Comparison of ENCODE assay signal across 34 mouse cellular contexts in the genomic region with DNA sequence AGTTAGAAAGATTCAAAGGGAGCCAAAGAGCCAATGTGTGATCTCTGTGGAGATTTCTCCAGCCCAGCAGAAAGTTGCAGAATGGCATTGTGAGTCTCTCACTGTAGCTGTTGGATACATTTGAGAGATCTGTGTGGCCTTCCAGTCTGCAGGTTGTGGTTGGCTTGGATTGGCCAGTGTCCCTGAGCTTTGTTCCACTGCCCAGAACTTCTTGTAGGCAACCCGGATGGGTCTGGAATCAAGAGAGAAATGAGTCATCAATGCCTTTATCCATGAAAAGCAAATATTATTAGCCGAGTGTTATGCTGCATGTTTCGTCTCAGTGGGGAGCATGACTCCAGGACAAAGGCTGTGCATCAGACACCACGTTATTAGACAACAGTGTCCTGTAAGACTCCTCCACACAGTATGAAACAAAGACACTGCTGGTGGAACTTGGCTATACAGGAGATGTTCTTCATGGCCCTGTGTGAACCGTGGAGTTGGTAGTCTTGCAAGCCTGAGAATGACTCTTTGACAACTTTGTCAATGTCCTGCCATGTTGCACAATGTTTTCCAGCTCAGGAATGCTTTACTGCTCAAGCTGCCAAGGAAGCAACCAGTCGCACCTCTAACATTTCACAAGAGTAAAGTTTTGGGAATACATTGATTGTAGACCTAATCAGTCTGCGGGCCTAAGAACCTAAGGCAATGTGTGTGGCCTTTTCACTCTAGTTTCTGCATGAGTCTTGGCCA.
DNase-seq lines count a peak whose midpoint lies in the region; ATAC-seq lines count a peak whose summit lies in the region.
"Had no signal": no experiment of that assay in that cellular context is flagged by ENCODE, and none has a peak within 500 bp of the region (broad histone marks: within the 10 kb centered on the region; RNA-seq: fewer than 3 reads in every experiment).

No protein-coding gene starts in this region.

- ATAC-seq in forebrain, embryonic 14.5 days, result no peak
- ATAC-seq: activated CD4-positive, CD25-positive, alpha-beta regulatory T cell, adult 4 months; forebrain, embryonic 15.5 days; inflammation-experienced regulatory T-cells, adult 6 months; midbrain, embryonic 16.5 days had no signal

- H3K27ac ChIP-seq in heart, embryonic 10.5 days, result no peak overlapping the region
- no peak overlapping the region for H3K27ac ChIP-seq in forebrain, embryonic 14.5 days (ENCODE audit: low read depth, low read length)
- H3K27ac ChIP-seq: embryonic facial prominence, embryonic 12.5 days; forebrain, embryonic 15.5 days; heart, adult 2 months; hindbrain, embryonic 10.5 days; hindbrain, embryonic 15.5 days; left cerebral cortex, adult 2 months; limb, embryonic 15.5 days; liver, embryonic 14.5 days; midbrain, embryonic 10.5 days; stomach, postnatal 0 days had no signal

- no peaks in the 10 kb centered on the region for H3K27me3 ChIP-seq in heart, embryonic 10.5 days (ENCODE audit: insufficient read depth, poor library complexity, severe bottlenecking)
- no peaks in the 10 kb centered on the region for H3K27me3 ChIP-seq in forebrain, embryonic 14.5 days (replicated peaks; ENCODE audit: control insufficient read depth, insufficient read depth, low read length)
- H3K27me3 ChIP-seq: embryonic facial prominence, embryonic 12.5 days; forebrain, embryonic 15.5 days; hindbrain, embryonic 15.5 days; limb, embryonic 15.5 days had no signal

- no peak overlapping the region for H3K4me3 ChIP-seq in heart, embryonic 10.5 days
- H3K4me3 ChIP-seq in forebrain, embryonic 14.5 days (ENCODE audit: low read depth, low read length), result no peak overlapping the region
- H3K4me3 ChIP-seq: embryonic facial prominence, embryonic 12.5 days; forebrain, embryonic 15.5 days; heart, adult 2 months; hindbrain, embryonic 10.5 days; hindbrain, embryonic 15.5 days; left cerebral cortex, adult 2 months; limb, embryonic 15.5 days; midbrain, embryonic 10.5 days had no signal

- peak; percentile 28 for DNase-seq in heart, embryonic 10.5 days (ENCODE audit: low spot score)
- no peak for DNase-seq in heart, adult 18-20 months
- peak; percentile 66 to 68 for DNase-seq in cerebellum, adult 18-20 months
- peak; percentile 65 for DNase-seq in cerebellum, adult 9-11 months
- DNase-seq in spleen, postnatal 36 days (ENCODE audit: low spot score in 2 of 2), result no peak
- DNase-seq in c-Kit-positive CD71-positive TER-119-positive erythroid progenitor cells, embryonic 14.5 days (ENCODE audit: low spot score), result no peak
- no peak for DNase-seq in forebrain, embryonic 14.5 days (ENCODE audit: low spot score)
- DNase-seq: adrenal gland, postnatal 14 days; B cell, adult 2 months; embryo, embryonic 11 days; gastrocnemius, postnatal 25 days; heart, adult 2 months; heart, postnatal 14 days; kidney, adult 11 months; kidney, postnatal 14 days; layer of hippocampus, adult 9-11 months; left cerebral cortex, postnatal 4 days; lung, embryonic 14.5 days; lung, postnatal 14 days; spleen, adult 18-20 months; thymus, adult 18-20 months; thymus, postnatal 25 days had no signal

- H3K4me2 ChIP-seq in forebrain, embryonic 14.5 days (ENCODE audit: low read length), result no peak overlapping the region
- H3K4me2 ChIP-seq: embryonic facial prominence, embryonic 12.5 days; forebrain, embryonic 15.5 days; hindbrain, embryonic 15.5 days; limb, embryonic 15.5 days; lung, embryonic 14.5 days had no signal

- H3K9me3 ChIP-seq in heart, embryonic 10.5 days, result no peaks in the 10 kb centered on the region
- no peaks in the 10 kb centered on the region for H3K9me3 ChIP-seq in forebrain, embryonic 14.5 days (replicated peaks; ENCODE audit: control insufficient read depth, low read length)
- H3K9me3 ChIP-seq: embryonic facial prominence, embryonic 12.5 days; forebrain, embryonic 15.5 days; hindbrain, embryonic 15.5 days; limb, embryonic 15.5 days; midbrain, embryonic 10.5 days had no signal

- no peak overlapping the region for H3K9ac ChIP-seq in forebrain, embryonic 14.5 days (ENCODE audit: low read length)
- H3K9ac ChIP-seq: embryonic facial prominence, embryonic 12.5 days; forebrain, embryonic 15.5 days; hindbrain, embryonic 15.5 days; limb, embryonic 15.5 days; liver, embryonic 14.5 days; lung, embryonic 14.5 days had no signal

- no peaks in the 10 kb centered on the region for H3K36me3 ChIP-seq in heart, embryonic 10.5 days
- H3K36me3 ChIP-seq in forebrain, embryonic 14.5 days (ENCODE audit: control insufficient read depth, insufficient read depth, low read length), result no peaks in the 10 kb centered on the region
- H3K36me3 ChIP-seq: embryonic facial prominence, embryonic 12.5 days; forebrain, embryonic 15.5 days; hindbrain, embryonic 10.5 days; hindbrain, embryonic 15.5 days; limb, embryonic 15.5 days; midbrain, embryonic 10.5 days had no signal

- H3K4me1 ChIP-seq in heart, embryonic 10.5 days, result no peaks in the 10 kb centered on the region
- H3K4me1 ChIP-seq in forebrain, embryonic 14.5 days (ENCODE audit: control insufficient read depth, insufficient read depth, low read length), result no peaks in the 10 kb centered on the region
- H3K4me1 ChIP-seq: embryonic facial prominence, embryonic 12.5 days; forebrain, embryonic 15.5 days; hindbrain, embryonic 10.5 days; hindbrain, embryonic 15.5 days; limb, embryonic 15.5 days; midbrain, embryonic 10.5 days had no signal

- WGBS in heart, embryonic 10.5 days, result 83% methylated on average over 7 of the region's 7 CpGs
- WGBS in forebrain, embryonic 14.5 days, result 85% methylated on average over 7 of the region's 7 CpGs

Comparison
In these comparisons a context has a peak if more than half of its experiments do, and no peak if none do; other contexts are left out.
1. DNase-seq: peak in heart, embryonic 10.5 days (single experiment), cerebellum, adult 18-20 months (2 of 2) and cerebellum, adult 9-11 months (single experiment); none in heart, adult 18-20 months (0 of 2), spleen, postnatal 36 days (0 of 2), c-Kit-positive CD71-positive TER-119-positive erythroid progenitor cells, embryonic 14.5 days (single experiment) and forebrain, embryonic 14.5 days (single experiment).